Mouse (Mus musculus): ENCODE results near the gene Capn13.

GRCm38 (mm10) chr17:73342673-73343072 is 58.0 kb downstream of the Capn13 start:
- no peak for TF ChIP-seq CTCF (IDR thresholded peaks at IDR 0.05; ENCODE audit: low read depth)
- no peak for TF ChIP-seq EP300 (IDR thresholded peaks at IDR 0.05; ENCODE audit: low read depth)

Data from liver, embryonic 14.5 days (tissue).